Mouse (Mus musculus) neural tube, embryonic 14.5 days (tissue): ENCODE measurements around the gene Dnajb7. TPM values are rescaled to one million over a fixed set of nuclear protein-coding genes. Genes with fewer than 3 reads are reported as not detected.

Experiments
- ATAC-seq: fragments of 200-750 bp; cut with Nextera tagmentation; 2 replicates; pipeline ENCODE4 v1.8.0; 2017; ENCODE audit warnings: low read depth, mild to moderate bottlenecking, moderate TSS enrichment, moderate library complexity
- H3K27ac ChIP-seq: fragments of 300-500 bp; sonication (generic); 2 replicates; pipeline ENCODE4 v1.5.1; 2014; ENCODE audit warnings: low read depth, mild to moderate bottlenecking, control low read depth, low read length, moderate library complexity, mixed read lengths
- H3K27me3 ChIP-seq: fragments of 300-500 bp; sonication (generic); 2 replicates; pipeline ENCODE4 v1.6.1; 2014; ENCODE audit warnings: low read length; ENCODE audit not compliant: control insufficient read depth, insufficient read depth
- H3K36me3 ChIP-seq: fragments of 300-500 bp; sonication (generic); 2 replicates; pipeline ENCODE4 v1.6.1; 2014; ENCODE audit warnings: low read length, mixed read lengths; ENCODE audit not compliant: control insufficient read depth, insufficient read depth
- H3K4me1 ChIP-seq: fragments of 300-500 bp; sonication (generic); 2 replicates; pipeline ENCODE4 v1.6.1; 2014; ENCODE audit warnings: low read length; ENCODE audit not compliant: control insufficient read depth, insufficient read depth
- H3K4me2 ChIP-seq: fragments of 300-500 bp; sonication (generic); 2 replicates; pipeline ENCODE4 v1.6.1; 2014; ENCODE audit warnings: mild to moderate bottlenecking, low read depth, low read length, control low read depth
- H3K4me3 ChIP-seq: fragments of 300-500 bp; sonication (generic); 2 replicates; pipeline ENCODE4 v1.5.1; 2014; ENCODE audit warnings: low read depth, low read length, control low read depth, mixed read lengths
- H3K9ac ChIP-seq: fragments of 300-500 bp; sonication (generic); replicated peaks from 2 replicates; pipeline ENCODE4 v1.6.1; 2014; ENCODE audit warnings: low read depth, mild to moderate bottlenecking, control low read depth, low read length, mixed read lengths
- H3K9me3 ChIP-seq: fragments of 300-500 bp; sonication (generic); 2 replicates; pipeline ENCODE4 v1.6.1; 2016; ENCODE audit warnings: low read length; ENCODE audit not compliant: control insufficient read depth
- WGBS: fragments of 180-500 bp; shearing (Covaris S2); extraction: QIAGEN DNeasy Blood & Tissue Kit; methylation state at CpG from one replicate; pipeline ENCODE4 v1.1.7; 2014; 5-methylcytosine and 5-hydroxymethylcytosine counted together
- polyA plus RNA-seq: library from polyadenylated mRNA; unstranded; fragments of >200 nt; fragmentation: Nextera tagmentation; extraction: Ambion mirVana; gene quantifications from 2 replicates; pipeline ENCODE4 v1.2.1, GENCODE M21; 2014

Gene Dnajb7
- polyA plus RNA-seq, 1 experiment from 2014 or later: 1.7 TPM

- Histone ChIP-seq H3K36me3 (peaks cover 32% of the 10 kb centered on the region), H3K4me1 (peaks cover 19% of the 10 kb centered on the region), H3K4me3 (peak overlapping the region; percentile 60), H3K27me3 (no peaks in the 10 kb centered on the region), H3K9me3 (no peaks in the 10 kb centered on the region), H3K9ac (no peak overlapping the region), H3K4me2 (peak overlapping the region; percentile 82), H3K27ac (peak overlapping the region; percentile 69; the same call in 1 of the 2 replicates)
- WGBS: 39% methylated on average over 6 of the region's 6 CpGs
- no peak; the same call in 1 of the 2 replicates for ATAC-seq
Measured at GRCm38 (mm10) chr15:81361022-81361404, 47.1 kb downstream of the Dnajb7 start.

GRCm38 (mm10) chr15:81360345-81361021 lies 47.6 kb downstream of the Dnajb7 start, which contains the start of gene Slc25a17:
Gene Slc25a17, minus strand, starts transcription at chr15:81360812.
- H3K4me3 ChIP-seq: peak within 1 kb of the TSS; percentile 60
- H3K27me3 ChIP-seq: no peaks in the 10 kb centered on the region
- peaks cover 19% of the 10 kb centered on the region for H3K4me1 ChIP-seq
- 1% methylated on average over 30 of the region's 30 CpGs for WGBS
- peak within 1 kb of the TSS; percentile 63 for H3K9ac ChIP-seq
- H3K36me3 ChIP-seq: peaks cover 26% of the 10 kb centered on the region
- peak within 1 kb of the TSS; percentile 70 for H3K27ac ChIP-seq
- ATAC-seq: peak; percentile 99
- peak within 1 kb of the TSS; percentile 82 for H3K4me2 ChIP-seq
- H3K9me3 ChIP-seq: no peaks in the 10 kb centered on the region

GRCm38 (mm10) chr15:81359421-81359820 lies 48.7 kb downstream of the Dnajb7 start:
- Histone ChIP-seq H3K27ac (no peak overlapping the region), H3K4me2 (peak overlapping the region; percentile 82), H3K4me1 (peaks cover 19% of the 10 kb centered on the region), H3K27me3 (no peaks in the 10 kb centered on the region), H3K36me3 (peaks cover 16% of the 10 kb centered on the region), H3K4me3 (no peak overlapping the region), H3K9ac (no peak overlapping the region), H3K9me3 (no peaks in the 10 kb centered on the region)
- no peak for ATAC-seq
- 85% methylated on average over 5 of the region's 5 CpGs for WGBS

GRCm38 (mm10) chr15:81358943-81359342 lies 49.2 kb downstream of the Dnajb7 start:
- H3K9me3 ChIP-seq: no peaks in the 10 kb centered on the region
- no peaks in the 10 kb centered on the region for H3K27me3 ChIP-seq
- ATAC-seq: no peak
- peaks cover 11% of the 10 kb centered on the region for H3K36me3 ChIP-seq
- no peak overlapping the region for H3K4me2 ChIP-seq
- H3K4me1 ChIP-seq: peaks cover 19% of the 10 kb centered on the region
- H3K4me3 ChIP-seq: no peak overlapping the region
- 88% methylated on average over 3 of the region's 3 CpGs for WGBS
- H3K9ac ChIP-seq: no peak overlapping the region
- no peak overlapping the region for H3K27ac ChIP-seq

GRCm38 (mm10) chr15:81356946-81357345 lies 51.2 kb downstream of the Dnajb7 start:
- no peaks in the 10 kb centered on the region for H3K36me3 ChIP-seq
- no peaks in the 10 kb centered on the region for H3K9me3 ChIP-seq
- H3K27me3 ChIP-seq: no peaks in the 10 kb centered on the region
- H3K4me3 ChIP-seq: no peak overlapping the region
- H3K4me2 ChIP-seq: no peak overlapping the region
- H3K9ac ChIP-seq: no peak overlapping the region
- no peak overlapping the region for H3K27ac ChIP-seq
- WGBS: 19% methylated on average over 5 of the region's 5 CpGs
- peaks cover 19% of the 10 kb centered on the region for H3K4me1 ChIP-seq
- ATAC-seq: no peak

Other genes starting within 250 kb of the Dnajb7 start
- gene Mrtfa, start 217.5 kb downstream of the Dnajb7 start, polyA plus RNA-seq: 31.3 and 32.4 TPM in 2 replicates
- gene Mchr1, start 172.8 kb downstream of the Dnajb7 start, polyA plus RNA-seq: 2.3 and 3.5 TPM in 2 replicates
- gene Slc25a17, start 47.5 kb downstream of the Dnajb7 start, polyA plus RNA-seq: 148 and 157 TPM in 2 replicates
- gene St13, start 8.2 kb downstream of the Dnajb7 start, polyA plus RNA-seq: 173 and 184 TPM in 2 replicates
- 6.6 and 8.0 TPM in 2 replicates for gene Xpnpep3, start 8.2 kb downstream of the Dnajb7 start, polyA plus RNA-seq
- gene Rbx1, start 58.0 kb upstream of the Dnajb7 start, polyA plus RNA-seq: 454 and 456 TPM in 2 replicates
- gene Ep300, start 177.1 kb upstream of the Dnajb7 start, polyA plus RNA-seq: 28.4 and 37.3 TPM in 2 replicates